Mouse (Mus musculus) cortical plate, adult 2 months (tissue): ENCODE measurements around the gene Sept3. TPM values are rescaled to one million over a fixed set of nuclear protein-coding genes. Genes with fewer than 3 reads are reported as not detected.

ENCODE experiments used
- H3K27ac ChIP-seq: fragments of 200-500 bp; 2 replicates; pipeline ENCODE4 v1.5.1; 2012; ENCODE audit warnings: low read length, control low read depth, inconsistent platforms; ENCODE audit not compliant: insufficient read depth
- H3K4me1 ChIP-seq: fragments of 200-500 bp; 2 replicates; pipeline ENCODE4 v1.6.1; 2011; ENCODE audit warnings: low read length; ENCODE audit not compliant: control insufficient read depth, insufficient read depth
- H3K4me3 ChIP-seq: fragments of 200-500 bp; 2 replicates; pipeline ENCODE4 v1.5.1; 2011; ENCODE audit warnings: mild to moderate bottlenecking, low read length, control low read depth; ENCODE audit not compliant: insufficient read depth
- CTCF ChIP-seq: fragments of 200-500 bp; IDR thresholded peaks from 2 replicates; pipeline ENCODE4 v1.5.1; 2011; ENCODE audit warnings: mild to moderate bottlenecking, control low read depth, low read length; ENCODE audit not compliant: insufficient read depth; ENCODE audit errors: extremely low read depth
- POLR2A ChIP-seq: fragments of 200-500 bp; IDR thresholded peaks from 2 replicates; pipeline ENCODE4 v1.6.1; 2011; ENCODE audit warnings: mild to moderate bottlenecking, low read length, control low read depth; ENCODE audit not compliant: insufficient read depth; ENCODE audit errors: extremely low read depth
- polyA plus RNA-seq: library from polyadenylated mRNA; depleted of rRNA; stranded (reverse); fragments of >200 nt; gene quantifications from 2 replicates; pipeline ENCODE4 v1.2.3, GENCODE M21; 2012; rRNA removed

Gene Sept3
- polyA plus RNA-seq, 1 experiment: 367 TPM

- no peak within 1 kb of the TSS for H3K27ac ChIP-seq
- peak within 1 kb of the TSS; percentile 68 for H3K4me3 ChIP-seq
- TF ChIP-seq POLR2A (peak; percentile 33; the same call in 1 of the 2 replicates), CTCF (no peak)
- peaks cover 3% of the 10 kb centered on the region; the same call in 1 of the 2 replicates for H3K4me1 ChIP-seq
These were observed 64.0 kb downstream of the Sept3 start, which contains the start of the genes Naga, Pheta2 and Smdt1 for GRCm38 (mm10) chr15:82338593-82339112. Gene Naga (minus strand): TSS chr15:82338925. Gene Pheta2 (plus strand): TSS chr15:82338942. Gene Smdt1 (plus strand): TSS chr15:82338959.

- H3K4me1 ChIP-seq: peaks cover 3% of the 10 kb centered on the region; the same call in 1 of the 2 replicates
- H3K27ac ChIP-seq: no peak overlapping the region
- TF ChIP-seq CTCF (no peak), POLR2A (no peak)
- H3K4me3 ChIP-seq: peak overlapping the region; percentile 68
These were observed 64.5 kb downstream of the Sept3 start for GRCm38 (mm10) chr15:82339150-82339549.

GRCm38 (mm10) chr15:82339634-82340254 is 65.1 kb downstream of the Sept3 start:
- TF ChIP-seq POLR2A (no peak), CTCF (no peak)
- H3K4me1 ChIP-seq: peaks cover 3% of the 10 kb centered on the region; the same call in 1 of the 2 replicates
- H3K4me3 ChIP-seq: no peak overlapping the region
- H3K27ac ChIP-seq: no peak overlapping the region

DNA sequence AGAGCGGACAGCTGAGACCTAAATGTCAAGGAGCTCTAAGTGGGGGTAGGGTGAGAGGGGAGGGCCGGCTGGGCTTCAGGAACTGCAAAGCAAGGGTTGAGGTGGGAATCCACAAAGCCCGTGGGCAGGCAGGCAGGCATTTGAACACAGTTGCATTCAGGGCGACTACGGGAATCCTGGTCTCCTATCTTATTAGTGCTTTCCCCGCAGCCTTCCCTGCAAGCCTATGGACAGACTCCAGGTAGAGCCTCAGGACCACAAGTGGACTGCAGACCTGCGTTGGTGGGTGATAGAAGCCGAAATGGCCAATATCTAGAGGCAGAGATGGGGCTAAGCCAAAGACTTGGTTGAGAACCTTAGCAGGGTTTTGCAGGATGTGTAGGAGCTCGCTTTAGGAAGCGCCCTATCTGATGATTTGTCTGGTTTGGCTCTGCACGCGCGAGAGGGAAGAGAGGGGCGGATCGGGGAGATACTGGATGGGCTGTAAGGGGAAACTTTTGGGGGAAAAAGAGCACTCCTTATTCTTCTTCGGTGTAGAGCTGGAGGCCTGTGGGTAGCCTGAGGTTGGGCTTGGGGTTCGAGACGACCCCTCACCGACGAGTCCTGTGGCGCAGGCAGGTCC is 65.8 kb downstream of the Sept3 start:
- no peak for TF ChIP-seq CTCF
- no peak for TF ChIP-seq POLR2A
- Histone ChIP-seq H3K4me3 (no peak overlapping the region), H3K4me1 (peaks cover 3% of the 10 kb centered on the region; the same call in 1 of the 2 replicates), H3K27ac (no peak overlapping the region)

DNA sequence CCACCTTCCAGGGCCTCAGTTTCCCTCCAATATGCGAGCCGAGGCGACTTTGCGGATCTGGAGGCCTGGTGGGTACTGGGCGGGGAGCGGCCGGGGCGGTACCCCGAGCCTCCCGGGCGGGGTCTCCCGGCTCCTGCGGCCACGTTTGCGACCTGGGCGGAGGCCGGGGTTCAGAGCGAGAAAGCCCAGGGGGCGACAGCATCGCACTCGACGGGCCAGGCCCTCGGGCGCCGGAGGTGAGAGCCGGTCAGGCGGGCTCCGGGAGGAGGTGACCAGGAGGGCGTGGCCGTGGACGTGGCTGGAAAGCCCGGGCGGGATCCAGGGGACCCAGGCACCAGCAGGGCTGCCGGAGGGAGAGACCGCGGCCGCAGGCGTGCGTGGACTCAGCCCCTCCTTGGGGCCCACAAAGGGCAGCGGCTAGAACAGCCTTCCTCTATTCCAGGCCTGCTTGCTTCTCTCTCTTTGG is 66.4 kb downstream of the Sept3 start:
- H3K27ac ChIP-seq: no peak overlapping the region
- no peak for TF ChIP-seq POLR2A
- no peak for TF ChIP-seq CTCF
- H3K4me3 ChIP-seq: no peak overlapping the region
- peaks cover 3% of the 10 kb centered on the region; the same call in 1 of the 2 replicates for H3K4me1 ChIP-seq

GRCm38 (mm10) chr15:82341675-82342542 is 67.2 kb downstream of the Sept3 start:
- no peak overlapping the region for H3K4me3 ChIP-seq
- H3K4me1 ChIP-seq: peaks cover 3% of the 10 kb centered on the region; the same call in 1 of the 2 replicates
- no peak for TF ChIP-seq POLR2A
- H3K27ac ChIP-seq: no peak overlapping the region

DNA sequence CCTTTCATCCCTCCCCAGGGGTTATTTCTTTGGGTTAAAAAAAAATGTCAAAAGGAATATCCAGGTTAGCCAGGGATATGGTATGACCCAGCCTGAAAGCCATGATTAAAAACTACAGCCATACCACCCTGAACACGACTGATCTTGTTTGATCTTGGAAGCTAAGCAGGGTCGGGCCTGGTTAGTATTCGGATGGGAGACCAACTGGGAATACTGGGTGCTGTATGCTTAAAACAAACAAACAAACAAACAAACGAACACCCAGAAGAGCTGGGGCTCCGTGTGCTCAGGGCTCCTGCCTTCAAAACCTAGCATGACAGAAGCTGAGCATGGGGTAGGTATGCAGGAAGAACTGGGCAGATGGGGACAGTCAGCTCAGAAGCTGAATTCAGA is 67.8 kb downstream of the Sept3 start:
- no peak for TF ChIP-seq CTCF
- no peak for TF ChIP-seq POLR2A

DNA sequence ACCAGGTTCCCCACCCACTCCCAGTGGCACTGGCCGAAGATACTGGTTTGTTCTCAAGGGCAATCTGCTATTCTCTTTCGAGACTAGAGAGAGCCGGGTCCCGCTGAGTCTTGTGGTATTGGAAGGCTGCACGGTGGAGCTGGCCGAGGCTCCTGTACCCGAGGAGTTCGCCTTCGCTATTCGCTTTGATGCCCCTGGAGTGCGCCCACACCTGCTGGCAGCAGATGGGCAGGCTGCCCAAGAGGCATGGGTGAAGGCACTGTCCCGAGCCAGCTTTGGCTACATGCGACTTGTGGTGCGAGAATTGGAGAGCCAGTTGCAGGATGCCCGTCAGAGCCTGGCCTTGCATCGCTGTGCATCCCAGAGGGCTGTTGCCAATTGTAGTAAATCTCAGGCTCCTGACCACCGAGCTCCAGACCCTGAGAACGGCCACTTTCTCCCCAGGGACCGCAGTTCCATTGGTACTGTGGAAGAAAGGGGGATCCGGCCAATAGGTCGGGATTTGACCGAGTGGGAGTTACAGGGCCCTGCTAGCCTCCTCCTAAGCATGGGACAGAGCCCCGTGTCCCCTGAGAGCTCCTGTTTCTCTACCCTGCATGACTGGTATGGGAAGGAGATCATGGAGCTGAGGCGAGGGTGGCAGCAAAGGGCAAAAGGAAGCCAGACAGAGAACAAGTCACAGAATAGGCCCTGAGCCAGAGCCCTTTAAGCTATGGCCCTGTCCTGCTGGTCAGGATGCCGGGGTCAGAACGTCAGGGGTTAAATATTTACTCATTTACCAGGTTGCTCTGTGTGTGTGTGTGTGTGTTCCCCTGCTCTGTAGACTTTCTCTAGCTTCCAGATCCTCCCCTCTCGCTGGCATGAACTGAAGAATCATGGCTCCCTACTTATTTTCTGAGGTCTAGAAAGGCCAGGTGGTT is 68.9 kb downstream of the Sept3 start:
- H3K4me1 ChIP-seq: peaks cover 4% of the 10 kb centered on the region
- no peak overlapping the region for H3K4me3 ChIP-seq
- no peak for TF ChIP-seq POLR2A
- no peak for TF ChIP-seq CTCF
- no peak overlapping the region for H3K27ac ChIP-seq

More for the DNA sequence above, 67.8 kb downstream of the Sept3 start:
- Histone ChIP-seq H3K27ac (no peak overlapping the region), H3K4me3 (no peak overlapping the region), H3K4me1 (peaks cover 5% of the 10 kb centered on the region)

Other genes with a start within 250 kb of the Sept3 start
- 126 and 134 TPM in 2 replicates for gene Desi1, start 241.0 kb upstream of the Sept3 start, polyA plus RNA-seq
- gene Snu13, start 227.3 kb upstream of the Sept3 start, polyA plus RNA-seq: 133 and 137 TPM in 2 replicates
- not detected in 2 replicates for gene 4930407I10Rik, start 215.7 kb upstream of the Sept3 start, polyA plus RNA-seq
- 6.1 and 7.9 TPM in 2 replicates for gene Mei1, start 204.9 kb upstream of the Sept3 start, polyA plus RNA-seq
- gene Ccdc134, start 147.0 kb upstream of the Sept3 start, polyA plus RNA-seq: 16.3 and 16.5 TPM in 2 replicates
- gene Srebf2, start 127.7 kb upstream of the Sept3 start, polyA plus RNA-seq: 138 and 166 TPM in 2 replicates
- gene Shisa8, start 62.1 kb upstream of the Sept3 start, polyA plus RNA-seq: 5.3 and 6.7 TPM in 2 replicates
- gene Tnfrsf13c, start 50.5 kb upstream of the Sept3 start, polyA plus RNA-seq: 0.48 and 0.76 TPM in 2 replicates
- 6.7 and 7.0 TPM in 2 replicates for gene Cenpm, start 30.1 kb upstream of the Sept3 start, polyA plus RNA-seq
- 155 TPM in 2 replicates for gene 1500009C09Rik, start 22.5 kb upstream of the Sept3 start, polyA plus RNA-seq
- 0.13 TPM in 1 of 2 replicates, not detected in the other for gene Wbp2nl, start 24.1 kb downstream of the Sept3 start, polyA plus RNA-seq
- 52.8 and 54.8 TPM in 2 replicates for gene Naga, start 64.0 kb downstream of the Sept3 start, polyA plus RNA-seq
- gene Pheta2, start 64.0 kb downstream of the Sept3 start, polyA plus RNA-seq: 0.49 and 0.52 TPM in 2 replicates
- 279 and 280 TPM in 2 replicates for gene Smdt1, start 64.1 kb downstream of the Sept3 start, polyA plus RNA-seq
- 461 and 466 TPM in 2 replicates for gene Ndufa6, start 79.4 kb downstream of the Sept3 start, polyA plus RNA-seq
- gene Cyp2d22, start 105.4 kb downstream of the Sept3 start, polyA plus RNA-seq: 50.3 and 57.9 TPM in 2 replicates
- gene Cyp2d11, start 119.1 kb downstream of the Sept3 start, polyA plus RNA-seq: not detected in 2 replicates
- gene Cyp2d10, start 132.3 kb downstream of the Sept3 start, polyA plus RNA-seq: not detected in 2 replicates
- gene Cyp2d9, start 158.5 kb downstream of the Sept3 start, polyA plus RNA-seq: not detected in 2 replicates